Mouse (Mus musculus) layer of hippocampus, postnatal 10 days (tissue): ENCODE data around the gene Tmem213. TPM values are rescaled to one million over a fixed set of nuclear protein-coding genes. Genes with fewer than 3 reads are reported as not detected.

ENCODE experiments used
- DNase-seq, 2 experiments: peaks; one replicate each; pipeline ENCODE4 v3.0.0; 2021; ENCODE audit warnings: low spot score in 2 of 2
- total RNA-seq, 2 experiments: library from RNA; stranded (reverse); gene quantifications; 2 replicates each; pipeline ENCODE4 v1.2.3; 2021

Gene Tmem213
- total RNA-seq, 2 experiments from 2014 or later = not detected

- DNase-seq = no peak
Observed at GRCm38 (mm10) chr6:38116107-38116770, 7.2 kb downstream of the Tmem213 start.

GRCm38 (mm10) chr6:38118341-38118740, 9.3 kb downstream of the Tmem213 start:
- DNase-seq = no peak

GRCm38 (mm10) chr6:38120681-38121371, 11.8 kb downstream of the Tmem213 start:
- no peak for DNase-seq

GRCm38 (mm10) chr6:38121843-38122242, 12.8 kb downstream of the Tmem213 start:
- DNase-seq = no peak

- DNase-seq = no peak
Observed at GRCm38 (mm10) chr6:38122791-38123190, 13.7 kb downstream of the Tmem213 start.

GRCm38 (mm10) chr6:38123471-38124206, 14.6 kb downstream of the Tmem213 start:
- no peak for DNase-seq

- no peak for DNase-seq
Observed at GRCm38 (mm10) chr6:38124207-38124835, 15.3 kb downstream of the Tmem213 start, which contains the start of gene Atp6v0a4. TSS of gene Atp6v0a4 (minus strand) at chr6:38124586.

GRCm38 (mm10) chr6:38124882-38125281, 15.8 kb downstream of the Tmem213 start:
- DNase-seq = no peak

- no peak for DNase-seq
Observed at GRCm38 (mm10) chr6:38125462-38125861, 16.4 kb downstream of the Tmem213 start.

- DNase-seq = no peak
Observed at GRCm38 (mm10) chr6:38128115-38128514, 19.1 kb downstream of the Tmem213 start.

GRCm38 (mm10) chr6:38129883-38130282, 20.8 kb downstream of the Tmem213 start:
- no peak for DNase-seq

GRCm38 (mm10) chr6:38131801-38132231, 22.8 kb downstream of the Tmem213 start:
- peak; percentile 43 to 63 for DNase-seq

- DNase-seq = peak; percentile 69 to 77
Observed at GRCm38 (mm10) chr6:38134806-38135559, 25.9 kb downstream of the Tmem213 start.

- DNase-seq = no peak
Observed at GRCm38 (mm10) chr6:38139086-38139485, 30.0 kb downstream of the Tmem213 start.

- DNase-seq = no peak
Observed at GRCm38 (mm10) chr6:38140402-38140801, 31.3 kb downstream of the Tmem213 start.

- DNase-seq = no peak
Observed at GRCm38 (mm10) chr6:38144161-38144998, 35.3 kb downstream of the Tmem213 start.

GRCm38 (mm10) chr6:38145463-38146065, 36.5 kb downstream of the Tmem213 start:
- DNase-seq = peak; percentile 36 to 37

GRCm38 (mm10) chr6:38147301-38147700, 38.2 kb downstream of the Tmem213 start:
- DNase-seq = no peak

GRCm38 (mm10) chr6:38148626-38149025, 39.6 kb downstream of the Tmem213 start:
- no peak for DNase-seq
